Mouse (Mus musculus) yolk sac, embryonic 10.5 days (tissue): ENCODE results near the gene Rps27l.

ENCODE experiments used
- DNase-seq: peaks from one replicate; pipeline ENCODE4 v3.0.0-alpha.2; 2017; ENCODE audit warnings: low spot score

The Rps27l gene

GRCm38 (mm10) chr9:66920488-66921279 is 25.2 kb upstream of the Rps27l start:
- DNase-seq = no peak

GRCm38 (mm10) chr9:66922076-66922475 is 23.8 kb upstream of the Rps27l start:
- no peak for DNase-seq

- no peak for DNase-seq
These were observed 20.0 kb upstream of the Rps27l start for GRCm38 (mm10) chr9:66925853-66926252.

- DNase-seq = no peak
These were observed 18.0 kb upstream of the Rps27l start for GRCm38 (mm10) chr9:66927696-66928402.

GRCm38 (mm10) chr9:66930351-66930750 is 15.5 kb upstream of the Rps27l start:
- no peak for DNase-seq

DNA sequence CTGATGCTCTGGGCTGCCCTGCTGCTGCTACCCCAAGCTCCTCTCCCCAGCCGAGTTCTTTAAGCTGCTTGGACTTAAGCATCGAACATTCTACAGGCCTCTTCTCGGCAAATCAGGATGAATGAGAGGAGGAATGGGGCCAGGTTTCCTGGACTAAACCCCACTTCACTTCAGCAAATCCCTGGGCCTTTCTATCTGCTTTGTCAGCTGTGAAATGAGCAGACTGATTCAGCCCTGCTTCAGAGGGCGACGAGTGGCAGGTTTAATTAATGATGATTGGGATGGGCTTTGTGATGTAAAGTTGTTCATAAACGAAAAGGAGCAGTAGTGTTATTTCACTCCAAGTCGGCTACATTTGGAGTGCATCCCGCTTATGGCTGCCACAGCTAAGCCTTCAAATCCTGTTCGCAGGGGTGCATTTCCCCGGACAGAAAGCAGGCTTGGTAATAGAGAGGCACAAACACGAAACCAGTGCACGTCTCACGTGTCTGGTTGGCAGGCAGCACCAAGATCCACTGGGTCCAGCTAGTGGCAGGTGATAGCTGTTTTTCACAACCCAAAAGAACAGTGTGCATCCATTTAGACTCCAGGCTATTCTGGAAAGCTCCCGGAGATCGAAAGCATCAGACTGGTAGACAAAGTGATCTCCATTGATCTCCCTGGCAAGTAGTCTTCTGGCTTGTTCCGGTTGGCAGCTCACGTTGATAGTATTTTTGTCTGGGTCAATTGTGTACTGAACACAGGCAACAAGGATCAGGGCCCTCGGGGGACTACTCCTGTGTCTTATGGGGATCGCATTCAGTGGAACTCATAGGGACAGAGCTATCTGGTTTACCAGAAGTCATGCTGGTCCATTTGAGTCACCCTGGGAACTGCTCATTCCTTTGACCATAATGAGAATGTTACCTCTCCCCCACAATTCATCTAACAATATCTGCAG is 11.7 kb upstream of the Rps27l start:
- DNase-seq = no peak

DNA sequence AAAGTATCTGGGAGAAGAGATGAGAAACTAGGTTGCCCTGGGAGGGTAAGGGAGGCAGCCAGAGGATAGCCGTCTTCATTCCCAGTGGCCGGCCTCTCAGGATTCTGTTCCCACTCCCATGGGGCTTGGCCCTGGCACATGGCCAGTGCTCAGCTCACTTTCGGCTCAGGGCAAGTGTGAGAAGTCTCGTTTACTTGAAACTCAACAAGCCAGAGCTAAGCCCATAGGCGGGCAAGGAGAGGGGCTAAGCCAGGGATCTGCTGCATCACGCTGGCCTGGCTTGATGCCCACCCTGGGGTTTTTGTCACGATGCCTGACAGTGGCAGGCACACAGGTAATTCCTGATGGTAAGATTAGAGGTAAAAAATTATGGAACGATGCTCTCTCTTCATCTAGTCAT is 8.4 kb upstream of the Rps27l start:
- no peak for DNase-seq

DNA sequence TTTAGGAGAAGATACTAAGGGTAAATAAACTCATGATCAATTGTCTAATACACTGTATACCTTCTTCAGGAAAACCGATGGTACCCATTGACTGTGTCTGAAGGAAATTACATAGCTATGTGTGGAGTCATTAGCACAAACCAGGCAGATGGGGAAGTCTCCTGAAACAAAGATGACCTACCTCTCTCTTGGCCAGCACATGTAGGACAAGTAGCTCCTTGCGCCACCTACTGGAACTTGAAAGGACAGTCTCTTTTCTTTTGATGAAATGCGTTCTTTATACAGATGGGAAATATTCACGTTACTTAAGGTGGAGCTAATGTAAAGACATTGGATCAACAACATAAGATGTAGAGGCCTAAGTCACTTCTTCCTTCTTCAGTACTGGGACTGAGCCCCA is 7.0 kb upstream of the Rps27l start:
- peak; percentile 23 for DNase-seq

GRCm38 (mm10) chr9:66945161-66945560 is 725 bp upstream of the Rps27l start:
- DNase-seq = no peak

DNA sequence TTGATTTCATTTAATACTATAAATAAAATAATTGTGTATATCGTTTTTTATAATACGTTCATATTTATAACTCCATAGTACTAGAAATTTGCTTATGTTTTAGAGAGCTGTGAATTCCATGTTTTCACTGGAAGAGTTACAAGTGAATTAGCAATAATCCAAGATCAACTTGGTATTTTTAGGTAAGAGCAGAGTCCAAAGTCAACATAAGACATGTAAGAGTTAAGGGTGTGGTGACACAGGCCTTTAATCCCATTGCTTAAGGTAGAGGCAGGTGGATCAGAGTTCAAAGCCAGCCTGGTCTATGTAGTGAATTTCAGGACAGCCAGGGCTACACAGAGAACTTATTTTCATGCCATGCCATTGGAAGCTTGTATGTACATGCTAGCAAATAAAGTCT is 2.6 kb downstream of the Rps27l start:
- DNase-seq = no peak

DNA sequence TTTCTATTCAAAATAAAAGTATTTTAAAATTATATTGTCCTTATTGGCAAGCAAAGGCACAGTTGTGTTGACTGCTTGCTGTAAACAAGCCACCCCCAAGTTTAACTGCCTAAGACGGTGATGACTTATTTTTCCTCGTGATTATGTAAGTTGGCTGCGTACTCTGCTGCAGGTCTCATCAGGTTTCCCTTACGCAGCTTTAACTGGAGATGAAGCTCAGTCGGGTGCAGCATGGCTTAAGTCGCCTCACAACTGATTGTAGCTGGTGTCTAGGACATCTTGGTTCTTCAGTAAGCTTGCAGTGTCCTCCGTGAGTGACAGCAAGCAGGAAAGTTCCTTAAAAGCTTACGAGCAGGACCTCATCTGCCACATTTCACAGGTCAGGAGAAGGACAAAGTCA is 6.4 kb downstream of the Rps27l start:
- no peak for DNase-seq

DNA sequence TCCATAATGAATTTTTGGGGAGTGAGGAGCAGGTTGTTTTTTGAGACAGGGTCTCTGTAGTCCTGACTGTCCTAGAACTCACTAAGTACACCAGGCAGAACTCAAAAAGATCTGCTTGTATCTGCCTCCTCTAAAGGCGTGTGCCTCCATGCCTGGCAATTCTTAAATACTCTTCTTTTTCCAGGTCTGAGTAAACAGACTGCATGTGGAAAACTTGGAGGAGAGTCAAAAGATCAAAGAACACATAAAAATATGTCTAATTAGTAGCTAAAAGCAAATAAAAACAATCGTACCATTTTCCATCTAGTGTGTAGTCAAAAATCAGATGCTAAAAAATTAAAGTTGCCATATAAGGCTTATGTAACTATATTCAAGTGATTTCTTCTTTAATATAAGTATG is 7.0 kb downstream of the Rps27l start:
- no peak for DNase-seq

- DNase-seq = no peak
These were observed 11.6 kb downstream of the Rps27l start for GRCm38 (mm10) chr9:66957451-66957850.

- no peak for DNase-seq
These were observed 15.6 kb downstream of the Rps27l start for GRCm38 (mm10) chr9:66961478-66961877.

GRCm38 (mm10) chr9:66967492-66967891 is 21.6 kb downstream of the Rps27l start:
- no peak for DNase-seq

DNA sequence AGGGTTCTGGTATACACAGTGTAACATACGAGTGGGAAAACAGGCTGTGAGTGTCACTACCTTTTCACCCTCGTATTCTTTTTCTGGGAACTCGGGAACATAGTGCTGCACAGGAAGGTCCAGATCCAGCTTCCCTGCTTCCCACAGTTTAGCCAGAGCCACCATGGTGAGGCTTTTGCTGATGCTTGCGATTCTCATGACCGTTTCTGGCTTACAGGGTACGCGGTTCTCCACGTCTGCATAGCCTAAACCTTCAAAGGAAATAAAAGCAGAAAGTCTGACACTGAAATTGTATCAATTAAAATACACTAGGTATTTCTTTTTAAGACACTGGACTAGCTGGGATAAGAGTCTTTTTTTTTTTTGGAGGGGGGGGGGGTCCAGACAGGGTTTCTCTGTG is 25.2 kb downstream of the Rps27l start:
- DNase-seq = no peak

GRCm38 (mm10) chr9:66974721-66975225 is 28.9 kb downstream of the Rps27l start:
- DNase-seq = peak; percentile 89

GRCm38 (mm10) chr9:66975239-66975645 is 29.4 kb downstream of the Rps27l start, which contains the start of gene Lactb:
Lactb (minus strand) TSS chr9:66975484.
- DNase-seq = peak; percentile 93

DNA sequence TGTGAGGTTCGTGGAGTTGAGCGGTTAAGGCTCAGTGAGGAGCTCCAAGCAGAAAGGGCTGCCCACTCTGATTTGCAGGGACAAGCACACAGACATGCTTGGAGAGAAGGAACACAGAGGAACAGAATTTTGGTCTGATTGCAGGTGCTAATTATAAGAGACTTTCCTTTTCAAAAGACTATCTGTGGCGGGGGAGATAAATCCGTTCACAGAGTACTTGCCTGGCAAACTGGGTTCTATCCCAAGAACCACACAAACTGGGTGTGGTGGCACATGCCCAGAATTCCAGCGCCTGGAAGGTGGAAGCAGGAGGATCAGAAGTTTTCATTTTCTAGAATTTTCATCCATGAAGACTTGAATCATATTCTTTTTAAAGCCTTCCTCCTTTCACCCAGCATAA is 31.2 kb downstream of the Rps27l start:
- DNase-seq = no peak

GRCm38 (mm10) chr9:66977982-66978381 is 32.1 kb downstream of the Rps27l start:
- DNase-seq = no peak

DNA sequence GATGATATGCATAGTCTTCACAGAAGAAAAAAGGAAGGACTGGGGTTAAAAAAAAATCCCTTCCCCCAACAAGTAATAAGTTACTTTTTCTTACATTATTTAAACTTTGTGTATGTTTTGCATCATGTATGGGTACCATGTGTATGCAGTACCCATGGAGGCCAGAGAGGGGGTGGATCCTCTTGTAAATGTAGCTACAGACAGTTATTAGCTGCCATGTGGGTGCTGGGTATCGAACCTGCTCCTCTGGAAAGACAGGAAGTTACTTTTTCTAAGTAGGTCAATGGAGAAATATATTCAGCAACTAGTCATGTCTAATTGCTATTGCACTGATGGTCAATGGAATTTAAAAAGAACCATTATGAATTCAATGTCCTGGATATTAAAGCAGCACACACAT is 32.6 kb downstream of the Rps27l start:
- no peak for DNase-seq

DNA sequence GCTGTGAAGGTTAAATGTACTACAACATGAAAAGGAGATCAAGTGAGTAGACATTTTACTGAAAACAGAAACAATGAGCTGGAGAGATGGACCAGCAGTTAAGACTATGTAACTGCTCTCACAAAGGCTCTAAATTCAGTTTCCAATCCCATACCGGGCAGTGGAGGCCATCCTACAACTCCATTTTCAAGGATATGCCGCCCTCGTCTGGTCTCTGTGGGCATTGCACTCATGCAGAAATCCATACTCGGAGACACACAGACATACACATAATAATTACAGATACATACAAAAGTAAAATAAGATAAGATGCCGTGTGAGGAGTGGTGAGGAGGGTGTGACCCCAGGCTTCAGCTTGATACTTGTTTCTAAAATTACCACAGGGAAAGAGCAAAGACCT is 34.6 kb downstream of the Rps27l start:
- peak; percentile 44 for DNase-seq
